Mouse (Mus musculus): ENCODE data around the gene C1ql1. TPM values are rescaled to one million over a fixed set of nuclear protein-coding genes. Genes with fewer than 3 reads are reported as not detected.

The C1ql1 gene
- polyA plus RNA-seq, 1 experiment from 2014 or later, result 0.13 TPM

DNA sequence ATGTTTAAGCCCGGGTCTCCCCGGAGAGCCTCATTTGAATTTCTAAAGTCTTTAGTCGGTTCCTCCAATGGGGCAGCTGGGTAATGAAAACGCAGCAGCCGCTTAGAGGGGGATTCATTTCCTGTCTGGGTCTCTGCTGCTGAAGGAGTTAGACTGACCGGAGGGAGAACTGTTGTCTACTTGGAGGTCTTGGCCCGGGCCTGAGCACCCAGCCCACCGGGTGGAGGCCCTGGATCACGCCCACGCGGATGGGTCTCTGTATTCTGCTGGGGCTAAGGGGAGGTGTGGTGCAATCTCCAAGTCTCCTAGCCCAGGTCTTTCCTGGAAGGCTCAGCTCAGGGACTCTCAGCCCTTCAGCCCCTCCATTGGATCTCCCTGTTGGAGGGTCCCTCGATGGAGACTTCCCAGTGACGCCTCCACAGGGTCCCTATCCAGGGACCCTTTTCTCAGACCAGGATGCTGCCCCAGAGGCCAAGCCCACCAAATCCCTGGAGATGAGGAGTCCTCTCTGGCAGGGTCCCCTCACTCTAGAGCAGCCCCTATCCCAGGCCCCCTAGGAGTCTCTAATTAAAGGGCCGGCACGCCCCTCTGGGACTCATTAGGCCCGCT is 16.9 kb upstream of the C1ql1 start:
- Histone ChIP-seq H3K4me2 (ENCODE audit: low read depth, low read length) (no peak overlapping the region), H3K27ac (ENCODE audit: low read length) (no peak overlapping the region), H3K9me3 (replicated peaks; ENCODE audit: control insufficient read depth, low read length) (no peaks in the 10 kb centered on the region), H3K4me3 (ENCODE audit: low read depth, low read length) (no peak overlapping the region), H3K36me3 (ENCODE audit: control insufficient read depth, insufficient read depth) (no peaks in the 10 kb centered on the region), H3K27me3 (ENCODE audit: control insufficient read depth, insufficient read depth, low read depth, low read length) (peaks cover 46% of the 10 kb centered on the region), H3K4me1 (ENCODE audit: control insufficient read depth, low read depth, low read length) (no peaks in the 10 kb centered on the region; the same call in 1 of the 2 replicates), H3K9ac (ENCODE audit: low read depth, low read length) (no peak overlapping the region)
- no peak for ATAC-seq (ENCODE audit: low read depth)
- WGBS (ENCODE audit: insufficient replicate concordance), result 13% methylated on average over 16 of the region's 16 CpGs

DNA sequence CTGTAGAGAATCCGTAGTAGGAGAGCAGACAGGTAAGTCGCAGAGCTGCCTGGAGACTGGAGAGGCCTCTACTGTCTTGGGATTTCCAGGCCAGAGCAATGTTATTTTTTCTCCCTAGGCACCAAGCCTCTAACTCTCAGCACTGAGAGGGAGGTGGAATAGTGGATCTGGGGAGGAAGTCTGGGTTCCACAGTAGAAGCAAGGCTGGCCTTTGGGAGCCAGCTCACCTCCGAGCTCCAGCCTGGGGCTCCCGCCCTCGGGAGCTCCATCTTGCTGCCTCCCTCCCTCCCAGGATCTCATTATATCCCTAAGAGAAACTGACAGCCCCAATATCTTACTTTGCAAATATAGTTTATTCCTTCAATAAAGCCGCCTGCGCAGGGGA is 16.4 kb upstream of the C1ql1 start:
- Histone ChIP-seq H3K4me1 (ENCODE audit: control insufficient read depth, low read depth, low read length) (no peaks in the 10 kb centered on the region; the same call in 1 of the 2 replicates), H3K9me3 (replicated peaks; ENCODE audit: control insufficient read depth, low read length) (no peaks in the 10 kb centered on the region), H3K4me3 (ENCODE audit: low read depth, low read length) (no peak overlapping the region), H3K4me2 (ENCODE audit: low read depth, low read length) (no peak overlapping the region), H3K27ac (ENCODE audit: low read length) (no peak overlapping the region), H3K9ac (ENCODE audit: low read depth, low read length) (no peak overlapping the region), H3K36me3 (ENCODE audit: control insufficient read depth, insufficient read depth) (no peaks in the 10 kb centered on the region), H3K27me3 (ENCODE audit: control insufficient read depth, insufficient read depth, low read depth, low read length) (peaks cover 46% of the 10 kb centered on the region)
- 36% methylated on average over 7 of the region's 7 CpGs for WGBS (ENCODE audit: insufficient replicate concordance)
- no peak for ATAC-seq (ENCODE audit: low read depth)

DNA sequence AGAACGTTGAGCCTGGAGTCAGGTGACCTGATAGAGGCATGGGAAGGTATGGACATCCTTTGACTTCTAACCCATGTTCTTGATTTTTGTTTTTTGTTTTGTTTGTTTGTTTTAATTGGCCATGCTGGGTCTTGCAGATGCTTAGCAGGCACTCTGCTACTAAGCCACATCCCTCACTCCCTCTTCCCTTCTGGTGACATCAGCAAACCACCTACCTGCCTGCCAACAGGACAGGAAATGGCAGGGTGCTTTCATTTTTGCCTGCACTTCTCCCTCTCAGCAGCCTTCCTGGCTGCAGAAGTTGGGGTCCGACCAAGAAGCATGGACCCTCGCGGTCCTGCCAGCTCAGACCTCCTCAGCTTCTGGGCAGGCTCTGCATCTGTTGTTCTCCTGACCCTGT is 14.6 kb upstream of the C1ql1 start:
- ATAC-seq (ENCODE audit: low read depth), result no peak
- WGBS (ENCODE audit: insufficient replicate concordance), result 71% methylated on average over 4 of the region's 4 CpGs
- no peaks in the 10 kb centered on the region for H3K36me3 ChIP-seq (ENCODE audit: control insufficient read depth, insufficient read depth)
- no peaks in the 10 kb centered on the region for H3K9me3 ChIP-seq (replicated peaks; ENCODE audit: control insufficient read depth, low read length)
- peaks cover 36% of the 10 kb centered on the region for H3K27me3 ChIP-seq (ENCODE audit: control insufficient read depth, insufficient read depth, low read depth, low read length)
- H3K9ac ChIP-seq (ENCODE audit: low read depth, low read length), result no peak overlapping the region
- no peaks in the 10 kb centered on the region; the same call in 1 of the 2 replicates for H3K4me1 ChIP-seq (ENCODE audit: control insufficient read depth, low read depth, low read length)
- H3K4me3 ChIP-seq (ENCODE audit: low read depth, low read length), result no peak overlapping the region
- no peak overlapping the region for H3K4me2 ChIP-seq (ENCODE audit: low read depth, low read length)
- no peak overlapping the region for H3K27ac ChIP-seq (ENCODE audit: low read length)

- 53% methylated on average over 1 of the region's 1 CpGs for WGBS (ENCODE audit: insufficient replicate concordance)
- no peaks in the 10 kb centered on the region; the same call in 1 of the 2 replicates for H3K4me1 ChIP-seq (ENCODE audit: control insufficient read depth, low read depth, low read length)
- H3K9me3 ChIP-seq (replicated peaks; ENCODE audit: control insufficient read depth, low read length), result no peaks in the 10 kb centered on the region
- no peak overlapping the region for H3K4me2 ChIP-seq (ENCODE audit: low read depth, low read length)
- no peak overlapping the region for H3K4me3 ChIP-seq (ENCODE audit: low read depth, low read length)
- no peak overlapping the region for H3K27ac ChIP-seq (ENCODE audit: low read length)
- ATAC-seq (ENCODE audit: low read depth), result no peak
- peaks cover 24% of the 10 kb centered on the region for H3K27me3 ChIP-seq (ENCODE audit: control insufficient read depth, insufficient read depth, low read depth, low read length)
- H3K36me3 ChIP-seq (ENCODE audit: control insufficient read depth, insufficient read depth), result no peaks in the 10 kb centered on the region
- no peak overlapping the region for H3K9ac ChIP-seq (ENCODE audit: low read depth, low read length)
Observed at GRCm38 (mm10) chr11:102958870-102959269, 12.4 kb upstream of the C1ql1 start.

GRCm38 (mm10) chr11:102958431-102958830 is 11.9 kb upstream of the C1ql1 start:
- H3K4me3 ChIP-seq (ENCODE audit: low read depth, low read length), result no peak overlapping the region
- WGBS (ENCODE audit: insufficient replicate concordance), result 66% methylated on average over 6 of the region's 6 CpGs
- H3K4me1 ChIP-seq (ENCODE audit: control insufficient read depth, low read depth, low read length), result no peaks in the 10 kb centered on the region
- no peaks in the 10 kb centered on the region for H3K9me3 ChIP-seq (replicated peaks; ENCODE audit: control insufficient read depth, low read length)
- no peak overlapping the region for H3K4me2 ChIP-seq (ENCODE audit: low read depth, low read length)
- no peak overlapping the region for H3K27ac ChIP-seq (ENCODE audit: low read length)
- no peaks in the 10 kb centered on the region for H3K36me3 ChIP-seq (ENCODE audit: control insufficient read depth, insufficient read depth)
- ATAC-seq (ENCODE audit: low read depth), result no peak
- no peak overlapping the region for H3K9ac ChIP-seq (ENCODE audit: low read depth, low read length)
- peaks cover 20% of the 10 kb centered on the region for H3K27me3 ChIP-seq (ENCODE audit: control insufficient read depth, insufficient read depth, low read depth, low read length)

- 61% methylated on average over 8 of the region's 8 CpGs for WGBS (ENCODE audit: insufficient replicate concordance)
- Histone ChIP-seq H3K9ac (ENCODE audit: low read depth, low read length) (no peak overlapping the region), H3K36me3 (ENCODE audit: control insufficient read depth, insufficient read depth) (no peaks in the 10 kb centered on the region), H3K9me3 (replicated peaks; ENCODE audit: control insufficient read depth, low read length) (no peaks in the 10 kb centered on the region), H3K4me3 (ENCODE audit: low read depth, low read length) (no peak overlapping the region), H3K4me2 (ENCODE audit: low read depth, low read length) (no peak overlapping the region), H3K27ac (ENCODE audit: low read length) (no peak overlapping the region), H3K27me3 (ENCODE audit: control insufficient read depth, insufficient read depth, low read depth, low read length) (peaks cover 13% of the 10 kb centered on the region), H3K4me1 (ENCODE audit: control insufficient read depth, low read depth, low read length) (no peaks in the 10 kb centered on the region)
- ATAC-seq (ENCODE audit: low read depth), result no peak
Observed at GRCm38 (mm10) chr11:102957692-102958091, 11.2 kb upstream of the C1ql1 start.

DNA sequence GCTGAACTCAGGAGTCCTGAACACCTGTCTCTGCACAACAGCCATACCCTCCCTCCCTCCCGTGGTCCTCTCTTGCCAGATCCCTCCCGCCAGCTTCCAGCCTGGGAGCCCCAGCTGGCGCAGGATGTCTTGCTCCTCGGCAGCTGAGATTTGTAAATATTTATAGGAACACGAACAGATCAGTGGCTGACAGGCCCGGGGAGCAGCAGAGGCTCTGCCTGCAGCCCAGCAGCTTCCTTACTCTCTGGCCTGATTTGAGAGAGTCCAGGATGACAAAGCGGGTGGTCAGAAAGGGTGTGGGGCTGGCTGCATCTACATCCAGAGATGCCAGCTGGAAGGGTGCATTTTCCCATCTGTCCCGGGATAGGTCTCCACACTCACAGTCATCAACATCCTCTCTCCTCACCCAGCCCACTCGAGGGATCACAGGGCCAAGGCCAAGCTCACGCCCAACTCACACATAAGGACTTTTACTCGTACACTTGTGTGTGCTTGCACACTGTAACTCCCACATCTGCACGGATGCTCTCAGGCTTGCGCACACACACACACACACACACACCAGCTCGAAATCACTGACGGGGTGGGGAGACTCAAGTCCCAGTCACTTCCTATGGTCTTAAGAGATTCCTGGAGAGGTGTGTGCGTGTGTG is 10.6 kb upstream of the C1ql1 start:
- WGBS (ENCODE audit: insufficient replicate concordance), result 45% methylated on average over 16 of the region's 16 CpGs
- no peak overlapping the region for H3K4me3 ChIP-seq (ENCODE audit: low read depth, low read length)
- ATAC-seq (ENCODE audit: low read depth), result no peak
- no peaks in the 10 kb centered on the region for H3K36me3 ChIP-seq (ENCODE audit: control insufficient read depth, insufficient read depth)
- no peak overlapping the region for H3K9ac ChIP-seq (ENCODE audit: low read depth, low read length)
- H3K4me1 ChIP-seq (ENCODE audit: control insufficient read depth, low read depth, low read length), result no peaks in the 10 kb centered on the region
- H3K4me2 ChIP-seq (ENCODE audit: low read depth, low read length), result no peak overlapping the region
- peaks cover 12% of the 10 kb centered on the region for H3K27me3 ChIP-seq (ENCODE audit: control insufficient read depth, insufficient read depth, low read depth, low read length)
- no peaks in the 10 kb centered on the region for H3K9me3 ChIP-seq (replicated peaks; ENCODE audit: control insufficient read depth, low read length)
- no peak overlapping the region for H3K27ac ChIP-seq (ENCODE audit: low read length)

DNA sequence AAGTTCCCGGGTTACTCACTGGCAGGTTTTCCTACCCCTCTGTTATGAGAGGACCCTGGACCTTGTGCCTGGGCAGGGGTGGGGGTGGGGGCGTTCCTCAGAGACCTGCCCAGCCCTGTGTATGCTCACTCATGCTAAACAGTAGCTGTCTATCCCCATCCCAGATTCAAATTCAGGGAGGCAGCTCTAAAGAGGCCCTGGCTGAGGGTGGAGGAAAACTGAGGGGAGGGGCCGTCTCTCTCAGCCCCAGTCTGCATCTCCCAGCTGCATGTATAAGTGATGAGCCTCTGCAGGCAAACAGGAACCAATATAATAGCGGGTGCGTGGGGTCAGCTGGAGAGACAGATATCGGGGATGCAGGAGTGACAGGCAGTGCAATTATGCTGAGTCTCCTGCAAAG is 6.4 kb upstream of the C1ql1 start:
- Histone ChIP-seq H3K27ac (ENCODE audit: low read length) (no peak overlapping the region), H3K27me3 (ENCODE audit: control insufficient read depth, insufficient read depth, low read depth, low read length) (peaks cover 53% of the 10 kb centered on the region), H3K9ac (ENCODE audit: low read depth, low read length) (no peak overlapping the region), H3K4me3 (ENCODE audit: low read depth, low read length) (no peak overlapping the region), H3K4me1 (ENCODE audit: control insufficient read depth, low read depth, low read length) (no peaks in the 10 kb centered on the region; the same call in 1 of the 2 replicates), H3K4me2 (ENCODE audit: low read depth, low read length) (no peak overlapping the region), H3K9me3 (replicated peaks; ENCODE audit: control insufficient read depth, low read length) (no peaks in the 10 kb centered on the region), H3K36me3 (ENCODE audit: control insufficient read depth, insufficient read depth) (no peaks in the 10 kb centered on the region)
- 24% methylated on average over 6 of the region's 6 CpGs for WGBS (ENCODE audit: insufficient replicate concordance)
- ATAC-seq (ENCODE audit: low read depth), result no peak
